8 mouse cellular contexts compared by ENCODE assay signal in the genomic region with DNA sequence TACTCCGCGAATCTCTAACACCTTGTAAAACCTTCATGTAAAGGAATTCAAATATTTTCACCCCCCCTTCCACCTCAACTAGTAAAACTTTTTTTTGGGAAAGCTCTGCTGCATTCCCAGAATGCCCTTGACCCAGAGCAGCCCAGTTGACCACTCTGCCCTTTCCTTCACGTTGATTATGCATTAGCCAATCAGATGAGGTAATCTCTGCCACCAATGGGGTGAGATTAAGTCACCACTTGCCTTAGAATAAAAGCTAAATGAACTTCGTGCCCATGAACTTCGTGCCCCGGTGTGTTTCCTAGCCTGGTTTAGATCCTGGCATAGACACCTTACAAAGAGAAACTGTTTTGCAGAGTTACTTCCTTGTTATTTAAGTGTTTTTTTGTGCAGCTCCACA. TPM values are rescaled to one million over a fixed set of nuclear protein-coding genes. Genes with fewer than 3 reads are reported as not detected.
DNase-seq lines count a peak whose midpoint lies in the region; ATAC-seq lines count a peak whose summit lies in the region.

No protein-coding gene starts in this region.

- peak; percentile 41 for DNase-seq in retina, postnatal 1 day
- DNase-seq in retina, embryonic 14.5 days (ENCODE audit: low spot score), result no peak
- no peak for DNase-seq in natural killer cell, adult 2 months (ENCODE audit: low spot score in 2 of 2)
- no peak for DNase-seq in layer of hippocampus, adult 8-10 months (ENCODE audit: low spot score in 2 of 2)
- DNase-seq in c-Kit-positive CD71-positive TER-119-positive erythroid progenitor cells, embryonic 14.5 days (ENCODE audit: low spot score), result no peak

- peak overlapping the region; percentile 84 for H3K4me3 ChIP-seq in forebrain, embryonic 15.5 days
- H3K4me3 ChIP-seq in kidney, embryonic 15.5 days (replicated peaks), result peak overlapping the region; percentile 66

- 0 out of 2 replicates have a peak overlapping the region, but pooled peaks have one; percentile 88 for H3K27ac ChIP-seq in forebrain, embryonic 15.5 days (replicated peaks)
- peak overlapping the region; percentile 96 for H3K27ac ChIP-seq in kidney, embryonic 15.5 days

- no peaks in the 10 kb centered on the region for H3K9me3 ChIP-seq in forebrain, embryonic 15.5 days
- H3K9me3 ChIP-seq in kidney, embryonic 15.5 days (replicated peaks), result no peaks in the 10 kb centered on the region

- H3K36me3 ChIP-seq in forebrain, embryonic 15.5 days, result no peaks in the 10 kb centered on the region
- 0 out of 2 replicates have a peak, but pooled peaks cover 7% of the 10 kb centered on the region for H3K36me3 ChIP-seq in kidney, embryonic 15.5 days

- no peak for ATAC-seq in forebrain, embryonic 15.5 days (replicated peaks)
- ATAC-seq in kidney, embryonic 15.5 days (replicated peaks; ENCODE audit: low FRiP score), result no peak
- peak; percentile 33; the same call in 1 of the 2 replicates for ATAC-seq in megakaryocyte progenitor cell, adult 5-6 weeks (replicated peaks; ENCODE audit: poor library complexity)

- WGBS in forebrain, embryonic 15.5 days, result 34% methylated on average over 6 of the region's 6 CpGs
- 52% methylated on average over 6 of the region's 6 CpGs for WGBS in kidney, embryonic 15.5 days

- peak overlapping the region; percentile 66 for H3K4me2 ChIP-seq in forebrain, embryonic 15.5 days (replicated peaks)
- peak overlapping the region; percentile 77 for H3K4me2 ChIP-seq in kidney, embryonic 15.5 days

- H3K9ac ChIP-seq in forebrain, embryonic 15.5 days (replicated peaks), result peak overlapping the region; percentile 89
- peak overlapping the region; percentile 79; the same call in 1 of the 2 replicates for H3K9ac ChIP-seq in kidney, embryonic 15.5 days

- H3K4me1 ChIP-seq in forebrain, embryonic 15.5 days, result peaks cover 16% of the 10 kb centered on the region
- peaks cover 20% of the 10 kb centered on the region for H3K4me1 ChIP-seq in kidney, embryonic 15.5 days

- H3K27me3 ChIP-seq in forebrain, embryonic 15.5 days, result no peaks in the 10 kb centered on the region
- no peaks in the 10 kb centered on the region for H3K27me3 ChIP-seq in kidney, embryonic 15.5 days

RNA-seq across cellular contexts. Expression of a gene that starts 20.6 kb away (rescaled TPM):
- not detected in 2 replicates for polyA plus RNA-seq in forebrain, embryonic 15.5 days (2015; fragmentation: Nextera tagmentation; extraction: Ambion mirVana)
- not detected in 2 replicates for polyA plus RNA-seq in kidney, embryonic 15.5 days (2015; fragmentation: Nextera tagmentation; extraction: Ambion mirVana)
- not detected in 2 replicates for total RNA-seq in megakaryocyte progenitor cell, adult 5-6 weeks (2015)
- total RNA-seq in megakaryocyte progenitor cell, adult 5-6 weeks (2017), result not detected in 2 replicates
- not detected for total RNA-seq in layer of hippocampus, adult 8-10 months (2022)

RNA-seq across cellular contexts. Expression of a gene that starts 31.5 kb away (rescaled TPM):
- 799 and 841 TPM in 2 replicates for polyA plus RNA-seq in forebrain, embryonic 15.5 days (2015; fragmentation: Nextera tagmentation; extraction: Ambion mirVana)
- polyA plus RNA-seq in kidney, embryonic 15.5 days (2015; fragmentation: Nextera tagmentation; extraction: Ambion mirVana), result 678 and 694 TPM in 2 replicates
- total RNA-seq in megakaryocyte progenitor cell, adult 5-6 weeks (2015), result 610 and 655 TPM in 2 replicates
- 471 and 517 TPM in 2 replicates for total RNA-seq in megakaryocyte progenitor cell, adult 5-6 weeks (2017)
- 100 to 1,000 TPM; 300 to 325 (median 301) TPM for total RNA-seq in layer of hippocampus, adult 8-10 months (2022)

RNA-seq across cellular contexts. Expression of a gene that starts 41.4 kb away (rescaled TPM):
- polyA plus RNA-seq in forebrain, embryonic 15.5 days (2015; fragmentation: Nextera tagmentation; extraction: Ambion mirVana), result not detected in 2 replicates
- not detected in 2 replicates for polyA plus RNA-seq in kidney, embryonic 15.5 days (2015; fragmentation: Nextera tagmentation; extraction: Ambion mirVana)
- total RNA-seq in megakaryocyte progenitor cell, adult 5-6 weeks (2015), result not detected in 2 replicates
- total RNA-seq in megakaryocyte progenitor cell, adult 5-6 weeks (2017), result not detected in 2 replicates
- total RNA-seq in layer of hippocampus, adult 8-10 months (2022), result not detected
